19 mouse cellular contexts compared by ENCODE assay signal in the genomic region with DNA sequence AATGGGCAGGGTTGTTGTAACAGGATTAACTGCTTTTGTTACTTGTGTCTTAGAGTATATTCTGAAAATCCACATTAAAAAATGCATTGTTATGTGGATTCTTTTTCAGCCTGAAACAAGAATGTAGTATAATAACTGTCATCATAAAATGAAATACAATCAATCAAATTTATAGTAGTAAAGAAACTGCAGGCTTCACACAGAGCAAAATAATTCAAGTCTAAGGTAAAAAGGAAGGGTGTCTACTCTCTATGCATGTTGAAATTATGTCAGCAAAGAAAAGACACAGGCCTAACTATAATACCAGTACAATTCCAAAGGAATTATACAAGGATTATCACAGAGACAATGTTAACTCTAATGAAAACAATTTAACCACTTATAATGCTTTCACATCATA.
DNase-seq lines count a peak whose midpoint lies in the region; ATAC-seq lines count a peak whose summit lies in the region.
"Had no signal": no experiment of that assay in that cellular context is flagged by ENCODE, and none has a peak within 500 bp of the region (broad histone marks: within the 10 kb centered on the region; RNA-seq: fewer than 3 reads in every experiment).

No protein-coding gene starts in this region.

- H3K4me1 ChIP-seq in neural tube, embryonic 13.5 days (replicated peaks), result 0 out of 2 replicates have a peak, but pooled peaks cover 6% of the 10 kb centered on the region
- H3K4me1 ChIP-seq in neural tube, embryonic 15.5 days, result no peaks in the 10 kb centered on the region
- no peaks in the 10 kb centered on the region for H3K4me1 ChIP-seq in neural tube, embryonic 14.5 days (ENCODE audit: control insufficient read depth, insufficient read depth, low read length)

- H3K4me3 ChIP-seq in neural tube, embryonic 13.5 days, result no peak overlapping the region
- no peak overlapping the region for H3K4me3 ChIP-seq in neural tube, embryonic 15.5 days (replicated peaks)
- no peak overlapping the region for H3K4me3 ChIP-seq in neural tube, embryonic 14.5 days (ENCODE audit: low read depth, low read length)

- H3K27ac ChIP-seq in neural tube, embryonic 13.5 days (replicated peaks), result no peak overlapping the region
- no peak overlapping the region for H3K27ac ChIP-seq in neural tube, embryonic 15.5 days (replicated peaks)
- no peak overlapping the region for H3K27ac ChIP-seq in neural tube, embryonic 14.5 days (ENCODE audit: low read depth, low read length)

- DNase-seq in neural tube, embryonic 10.5 days (ENCODE audit: extremely low spot score, low spot score), result no peak
- DNase-seq: adrenal gland, adult 2 months; adrenal gland, adult 8-10 months; adrenal gland, postnatal 10 days; adrenal gland, postnatal 14 days; adrenal gland, postnatal 25 days; adrenal gland, postnatal 36 days; B cell, adult 2 months; cerebellum, adult 11 months; cerebellum, adult 11-12 months; cerebellum, adult 18-20 months had no signal

- H3K9me3 ChIP-seq in neural tube, embryonic 13.5 days, result no peaks in the 10 kb centered on the region
- no peaks in the 10 kb centered on the region for H3K9me3 ChIP-seq in neural tube, embryonic 15.5 days (replicated peaks)
- H3K9me3 ChIP-seq in neural tube, embryonic 14.5 days (ENCODE audit: control insufficient read depth, low read length), result no peaks in the 10 kb centered on the region
- H3K9me3 ChIP-seq: G1E had no signal

- ATAC-seq in neural tube, embryonic 13.5 days (ENCODE audit: low read depth), result peak; percentile 50
- no peak for ATAC-seq in neural tube, embryonic 15.5 days (ENCODE audit: low FRiP score)
- peak; percentile 63; the same call in 1 of the 2 replicates for ATAC-seq in neural tube, embryonic 14.5 days (ENCODE audit: low read depth)
- ATAC-seq: activated CD4-positive, CD25-positive, alpha-beta regulatory T cell, adult 4 months; CD4-positive, CD25-positive, alpha-beta regulatory T cell, adult 4 months; Patski had no signal

- no peaks in the 10 kb centered on the region for H3K27me3 ChIP-seq in neural tube, embryonic 13.5 days
- H3K27me3 ChIP-seq in neural tube, embryonic 15.5 days (replicated peaks), result no peaks in the 10 kb centered on the region
- H3K27me3 ChIP-seq in neural tube, embryonic 14.5 days (ENCODE audit: control insufficient read depth, insufficient read depth, low read length), result no peaks in the 10 kb centered on the region
- H3K27me3 ChIP-seq: CH12.LX, Patski had no signal

- H3K4me2 ChIP-seq in neural tube, embryonic 13.5 days, result no peak overlapping the region
- H3K4me2 ChIP-seq in neural tube, embryonic 15.5 days, result no peak overlapping the region
- no peak overlapping the region for H3K4me2 ChIP-seq in neural tube, embryonic 14.5 days (ENCODE audit: low read depth, low read length)

- no peak overlapping the region for H3K9ac ChIP-seq in neural tube, embryonic 13.5 days
- no peak overlapping the region for H3K9ac ChIP-seq in neural tube, embryonic 15.5 days (replicated peaks)
- H3K9ac ChIP-seq in neural tube, embryonic 14.5 days (replicated peaks; ENCODE audit: low read depth, low read length), result no peak overlapping the region

- H3K36me3 ChIP-seq in neural tube, embryonic 13.5 days, result no peaks in the 10 kb centered on the region
- no peaks in the 10 kb centered on the region for H3K36me3 ChIP-seq in neural tube, embryonic 15.5 days
- no peaks in the 10 kb centered on the region for H3K36me3 ChIP-seq in neural tube, embryonic 14.5 days (ENCODE audit: control insufficient read depth, insufficient read depth, low read length)
- H3K36me3 ChIP-seq: G1E had no signal
